Mouse (Mus musculus): ENCODE measurements around the gene Zbtb2.

- TF ChIP-seq POLR2A (IDR thresholded peaks at IDR 0.05; ENCODE audit: control insufficient read depth, low read depth, low read length) = no peak
- TF ChIP-seq CTCF (IDR thresholded peaks at IDR 0.05; ENCODE audit: control insufficient read depth, insufficient read depth, insufficient replicate concordance, low read depth, low read length) = no peak
Observed at GRCm38 (mm10) chr10:4376461-4376860, 11.4 kb downstream of the Zbtb2 start.

Measured in testis, adult 2 months (tissue).